Mouse (Mus musculus) neural tube, postnatal 0 days (tissue): ENCODE results near the gene Kifc1. TPM values are rescaled to one million over a fixed set of nuclear protein-coding genes. Genes with fewer than 3 reads are reported as not detected.

Source experiments
- microRNA-seq: library from miRNA; unstranded; fragments of <30 nt; microRNA quantifications from one replicate; pipeline ENCODE4, GENCODE M21; 2016
- polyA plus RNA-seq: library from polyadenylated mRNA; unstranded; fragments of >200 nt; fragmentation: Nextera tagmentation; extraction: Ambion mirVana; gene quantifications from 2 replicates; pipeline ENCODE4 v1.2.1, GENCODE M21; 2015

Gene Kifc1
- polyA plus RNA-seq = 1.6 TPM in 2 replicates

GRCm38 (mm10) chr17:33890533-33891059, at the start of gene Kifc1:
Gene Kifc1, minus strand, starts transcription at chr17:33890661.

DNA sequence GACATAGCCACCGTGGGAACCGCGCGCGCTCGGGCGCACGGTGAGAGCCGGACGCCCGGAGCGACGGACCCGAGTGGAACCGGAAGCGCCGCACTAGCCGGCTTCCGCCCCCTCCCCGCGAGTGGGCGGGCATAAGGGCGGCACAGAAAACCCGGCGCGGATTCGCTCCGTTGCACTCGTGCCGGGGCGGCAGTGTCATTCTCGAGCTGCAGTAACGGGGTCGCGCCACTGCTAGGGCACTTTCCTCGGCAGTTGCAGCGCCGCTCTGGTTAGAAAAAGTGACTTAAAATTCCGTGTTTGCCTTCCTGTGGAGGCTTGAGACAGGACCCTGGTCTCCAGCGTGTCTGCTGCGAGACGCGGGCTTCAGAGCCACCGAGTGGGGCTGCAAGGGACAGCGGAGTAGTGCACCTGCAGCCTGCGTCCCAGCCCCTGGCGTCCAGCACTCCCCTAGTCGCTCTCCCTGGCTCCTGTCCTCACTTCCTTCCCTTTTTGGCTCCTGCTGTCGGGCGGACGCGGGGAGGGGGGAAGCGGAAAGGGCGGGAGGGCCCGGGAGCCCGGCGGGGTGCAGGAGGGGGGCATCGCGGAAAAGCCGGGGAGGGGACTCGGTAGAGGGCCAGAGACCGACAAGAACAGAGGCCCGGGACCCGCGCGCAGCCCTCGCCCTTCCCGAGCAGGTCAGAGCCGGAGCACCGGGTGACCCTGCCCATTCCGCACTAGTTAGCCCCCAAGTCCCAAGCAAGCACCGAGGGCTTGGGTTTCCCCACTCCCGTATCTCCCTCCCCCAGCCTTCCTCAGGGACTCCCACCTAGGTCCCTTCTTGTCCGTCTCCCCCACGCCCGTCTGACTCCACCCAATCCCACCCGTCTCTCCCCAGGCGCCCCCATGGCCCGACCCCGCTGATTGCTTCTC, 39.2 kb upstream of the Kifc1 start, which contains the start of gene Rgl2:
Rgl2 (plus strand) TSS at position 173 of the 909 bp plus-strand sequence.

GRCm38 (mm10) chr17:33915671-33916250, 25.3 kb upstream of the Kifc1 start, which contains the start of the genes Tapbp and Zbtb22:
Gene Tapbp, plus strand, starts transcription at chr17:33915899.
Gene Zbtb22, plus strand, starts transcription at chr17:33915904.

DNA sequence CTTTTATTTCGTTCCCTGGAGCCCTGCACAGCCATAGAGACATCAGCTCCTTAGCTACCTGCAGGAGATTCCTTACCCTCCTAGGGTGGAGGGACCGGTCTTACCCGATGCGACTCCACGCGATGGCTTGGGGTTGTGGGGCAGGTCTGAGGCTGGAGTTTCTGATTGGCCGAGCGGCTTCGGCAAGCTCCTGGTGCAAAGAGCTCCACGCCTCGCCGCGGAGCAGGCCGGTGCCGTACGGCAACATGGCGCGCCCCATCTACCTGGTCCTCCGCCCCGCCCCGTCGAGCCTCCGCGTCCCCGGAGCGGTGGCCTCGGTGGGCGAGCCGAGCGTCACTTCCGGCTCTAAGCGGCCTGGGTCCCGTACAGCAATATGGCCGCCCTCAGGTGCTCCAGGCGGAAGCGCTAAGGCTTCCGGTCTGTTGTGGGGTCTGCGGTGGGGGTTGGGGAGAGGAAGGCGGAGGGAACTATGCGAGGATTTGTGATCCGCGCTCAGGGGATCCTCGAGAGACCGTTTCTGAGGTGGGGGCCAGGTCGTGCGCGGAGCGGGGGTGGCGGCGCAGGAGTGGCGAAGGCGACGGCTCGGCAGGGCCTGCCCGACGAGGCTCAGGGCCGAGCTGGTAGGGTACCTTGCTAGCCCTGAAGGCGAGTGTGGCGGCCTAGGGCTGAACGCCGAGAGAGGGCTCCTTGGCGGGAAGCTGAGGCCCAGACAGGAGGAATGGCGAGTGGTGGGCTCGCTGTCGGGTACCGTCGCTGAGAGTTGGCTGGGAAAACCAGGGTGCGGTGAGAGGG, 18.8 kb upstream of the Kifc1 start, which contains the start of gene Daxx:
Daxx (plus strand) TSS at position 338 of the 792 bp plus-strand sequence.

DNA sequence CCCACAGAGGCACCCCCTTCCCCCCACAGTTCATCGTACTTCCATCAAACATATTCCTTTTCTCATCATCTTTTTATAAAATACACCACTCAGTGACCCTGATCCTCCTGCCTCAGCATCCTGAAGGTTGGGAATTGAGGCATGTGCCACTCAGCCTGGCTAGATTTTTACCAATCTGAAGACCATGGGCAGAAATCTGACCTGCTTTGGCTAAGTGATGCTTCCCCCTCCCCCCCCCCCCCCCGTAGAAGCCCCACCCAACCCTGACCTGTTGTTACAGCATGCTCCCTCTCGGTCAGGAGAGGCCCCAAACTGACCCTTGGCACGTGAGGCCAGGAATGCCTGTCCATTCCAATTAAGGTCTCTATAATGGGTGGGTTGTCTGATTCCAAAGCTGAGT, 14.4 kb upstream of the Kifc1 start, which contains the start of gene Platr17:
Platr17 (plus strand) TSS at position 301 of the 400 bp plus-strand sequence.

DNA sequence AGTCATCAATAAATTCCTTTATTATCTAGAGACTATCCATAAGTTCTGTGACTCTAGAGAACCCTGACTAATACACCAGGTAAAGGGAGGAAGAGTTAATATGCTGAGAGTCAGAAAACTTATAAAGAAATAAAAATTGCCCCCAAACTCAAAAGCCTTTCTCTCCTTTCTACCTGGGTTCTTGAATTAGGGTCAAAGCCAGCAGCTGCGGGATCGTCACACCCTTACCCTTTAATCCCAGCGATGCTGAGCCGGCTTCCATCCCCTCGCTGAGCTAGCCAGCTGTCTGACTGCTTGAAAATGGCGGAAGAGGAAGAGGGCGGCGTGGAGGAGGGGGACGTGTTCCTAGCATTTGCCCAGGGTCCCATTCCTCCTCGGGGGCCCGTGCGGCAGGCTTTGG, 16.9 kb downstream of the Kifc1 start, which contains the start of gene Gm7029:
Gm7029 (plus strand) TSS at position 301 of the 400 bp plus-strand sequence.

GRCm38 (mm10) chr17:33842966-33843795, 47.3 kb downstream of the Kifc1 start, which contains the start of gene Cd320:
Gene Cd320, plus strand, starts transcription at chr17:33843091.

Small RNA genes within 50 kb of the gene (microRNA-seq; reads per million reads assigned to microRNA genes)
- not detected for gene Gm27740

Other genes with a start within 250 kb of the Kifc1 start
- gene Hnrnpm, start 203.8 kb downstream of the Kifc1 start, polyA plus RNA-seq = 101 and 115 TPM in 2 replicates
- gene March2, start 172.0 kb downstream of the Kifc1 start, polyA plus RNA-seq = 76.0 and 80.0 TPM in 2 replicates
- gene Rab11b, start 130.1 kb downstream of the Kifc1 start, polyA plus RNA-seq = 488 and 491 TPM in 2 replicates
- gene Angptl4, start 108.8 kb downstream of the Kifc1 start, polyA plus RNA-seq = 41.0 and 44.6 TPM in 2 replicates
- gene Kank3, start 80.1 kb downstream of the Kifc1 start, polyA plus RNA-seq = 38.1 and 42.0 TPM in 2 replicates
- 552 and 646 TPM in 2 replicates for gene Rps28, start 66.1 kb downstream of the Kifc1 start, polyA plus RNA-seq
- gene Ndufa7, start 66.1 kb downstream of the Kifc1 start, polyA plus RNA-seq = 595 and 638 TPM in 2 replicates
- gene Cd320, start 47.6 kb downstream of the Kifc1 start, polyA plus RNA-seq = 51.5 and 57.3 TPM in 2 replicates
- not detected in 2 replicates for gene Gm7029, start 16.8 kb downstream of the Kifc1 start, polyA plus RNA-seq
- 1.4 and 1.5 TPM in 2 replicates for gene Platr17, start 14.5 kb upstream of the Kifc1 start, polyA plus RNA-seq
- gene Daxx, start 18.8 kb upstream of the Kifc1 start, polyA plus RNA-seq = 40.7 and 43.3 TPM in 2 replicates
- gene Tapbp, start 25.2 kb upstream of the Kifc1 start, polyA plus RNA-seq = 47.9 and 55.8 TPM in 2 replicates
- gene Zbtb22, start 25.2 kb upstream of the Kifc1 start, polyA plus RNA-seq = 18.3 and 18.5 TPM in 2 replicates
- 40.2 and 49.4 TPM in 2 replicates for gene Rgl2, start 38.9 kb upstream of the Kifc1 start, polyA plus RNA-seq
- 181 TPM in 2 replicates for gene Pfdn6, start 49.7 kb upstream of the Kifc1 start, polyA plus RNA-seq
- gene Wdr46, start 50.0 kb upstream of the Kifc1 start, polyA plus RNA-seq = 17.0 and 17.9 TPM in 2 replicates
- gene B3galt4, start 60.8 kb upstream of the Kifc1 start, polyA plus RNA-seq = 13.6 and 15.4 TPM in 2 replicates
- gene Vps52, start 65.2 kb upstream of the Kifc1 start, polyA plus RNA-seq = 60.0 and 63.3 TPM in 2 replicates
- 872 and 906 TPM in 2 replicates for gene Rps18, start 65.3 kb upstream of the Kifc1 start, polyA plus RNA-seq
- 23.9 and 24.3 TPM in 2 replicates for gene H2-K1, start 109.7 kb upstream of the Kifc1 start, polyA plus RNA-seq
- 21.7 and 24.2 TPM in 2 replicates for gene Ring1, start 134.0 kb upstream of the Kifc1 start, polyA plus RNA-seq
- 72.0 and 82.6 TPM in 2 replicates for gene H2-Ke6, start 137.4 kb upstream of the Kifc1 start, polyA plus RNA-seq
- 143 and 149 TPM in 2 replicates for gene Slc39a7, start 141.0 kb upstream of the Kifc1 start, polyA plus RNA-seq
- gene Rxrb, start 141.2 kb upstream of the Kifc1 start, polyA plus RNA-seq = 50.1 and 52.1 TPM in 2 replicates
- gene Col11a2, start 148.8 kb upstream of the Kifc1 start, polyA plus RNA-seq = 9.1 and 12.1 TPM in 2 replicates
- 0.25 and 0.64 TPM in 2 replicates for gene H2-Oa, start 201.7 kb upstream of the Kifc1 start, polyA plus RNA-seq
- 26.1 and 27.0 TPM in 2 replicates for gene H2-DMa, start 228.9 kb upstream of the Kifc1 start, polyA plus RNA-seq
- 107 and 118 TPM in 2 replicates for gene Brd2, start 232.0 kb upstream of the Kifc1 start, polyA plus RNA-seq